Mouse (Mus musculus): ENCODE data around the gene Lrrc55. TPM values are rescaled to one million over a fixed set of nuclear protein-coding genes. Genes with fewer than 3 reads are reported as not detected.

The Lrrc55 gene
- polyA plus RNA-seq, 1 experiment from 2014 or later, result 5.2 TPM

- Histone ChIP-seq H3K4me2 (ENCODE audit: low read length) (no peak overlapping the region), H3K36me3 (ENCODE audit: control insufficient read depth, insufficient read depth, low read length) (no peaks in the 10 kb centered on the region), H3K27me3 (replicated peaks; ENCODE audit: control insufficient read depth, insufficient read depth, low read length) (no peaks in the 10 kb centered on the region), H3K4me1 (replicated peaks; ENCODE audit: control insufficient read depth, insufficient read depth, low read length) (0 out of 2 replicates have a peak, but pooled peaks cover 5% of the 10 kb centered on the region), H3K9ac (ENCODE audit: low read length) (no peak overlapping the region), H3K4me3 (ENCODE audit: low read depth, low read length) (no peak overlapping the region), H3K9me3 (ENCODE audit: control insufficient read depth, low read length) (no peaks in the 10 kb centered on the region), H3K27ac (ENCODE audit: low read depth) (no peak overlapping the region)
- DNase-seq (ENCODE audit: low spot score) (no peak), ATAC-seq (replicated peaks; ENCODE audit: low FRiP score, low TSS enrichment, low read depth) (no peak)
- WGBS, result 43% methylated on average over 4 of the region's 4 CpGs
These were observed 18.7 kb downstream of the Lrrc55 start for GRCm38 (mm10) chr2:85178139-85178800.

GRCm38 (mm10) chr2:85173545-85173944, 23.5 kb downstream of the Lrrc55 start:
- Histone ChIP-seq H3K27ac (ENCODE audit: low read depth) (no peak overlapping the region), H3K4me3 (ENCODE audit: low read depth, low read length) (no peak overlapping the region), H3K9me3 (ENCODE audit: control insufficient read depth, low read length) (no peaks in the 10 kb centered on the region), H3K36me3 (ENCODE audit: control insufficient read depth, insufficient read depth, low read length) (no peaks in the 10 kb centered on the region), H3K4me2 (ENCODE audit: low read length) (no peak overlapping the region), H3K4me1 (replicated peaks; ENCODE audit: control insufficient read depth, insufficient read depth, low read length) (peaks cover 14% of the 10 kb centered on the region; the same call in 1 of the 2 replicates), H3K27me3 (replicated peaks; ENCODE audit: control insufficient read depth, insufficient read depth, low read length) (no peaks in the 10 kb centered on the region), H3K9ac (ENCODE audit: low read length) (no peak overlapping the region)
- WGBS, result 77% methylated on average over 6 of the region's 6 CpGs
- DNase-seq (ENCODE audit: low spot score) (no peak), ATAC-seq (replicated peaks; ENCODE audit: low FRiP score, low TSS enrichment, low read depth) (no peak)

GRCm38 (mm10) chr2:85172763-85173103, 24.3 kb downstream of the Lrrc55 start:
- no peak overlapping the region for H3K4me3 ChIP-seq (ENCODE audit: low read depth, low read length)
- H3K27me3 ChIP-seq (replicated peaks; ENCODE audit: control insufficient read depth, insufficient read depth, low read length), result no peaks in the 10 kb centered on the region
- WGBS, result 49% methylated on average over 2 of the region's 2 CpGs
- DNase-seq (ENCODE audit: low spot score) (no peak), ATAC-seq (replicated peaks; ENCODE audit: low FRiP score, low TSS enrichment, low read depth) (no peak)
- H3K4me2 ChIP-seq (ENCODE audit: low read length), result no peak overlapping the region
- no peaks in the 10 kb centered on the region for H3K36me3 ChIP-seq (ENCODE audit: control insufficient read depth, insufficient read depth, low read length)
- peak overlapping the region; percentile 24 for H3K27ac ChIP-seq (ENCODE audit: low read depth)
- H3K9ac ChIP-seq (ENCODE audit: low read length), result no peak overlapping the region
- peaks cover 9% of the 10 kb centered on the region; the same call in 1 of the 2 replicates for H3K4me1 ChIP-seq (replicated peaks; ENCODE audit: control insufficient read depth, insufficient read depth, low read length)
- H3K9me3 ChIP-seq (ENCODE audit: control insufficient read depth, low read length), result no peaks in the 10 kb centered on the region

- Histone ChIP-seq H3K9me3 (ENCODE audit: control insufficient read depth, low read length) (no peaks in the 10 kb centered on the region), H3K27me3 (replicated peaks; ENCODE audit: control insufficient read depth, insufficient read depth, low read length) (no peaks in the 10 kb centered on the region), H3K4me2 (ENCODE audit: low read length) (no peak overlapping the region), H3K4me1 (replicated peaks; ENCODE audit: control insufficient read depth, insufficient read depth, low read length) (peaks cover 9% of the 10 kb centered on the region; the same call in 1 of the 2 replicates), H3K4me3 (ENCODE audit: low read depth, low read length) (no peak overlapping the region), H3K36me3 (ENCODE audit: control insufficient read depth, insufficient read depth, low read length) (no peaks in the 10 kb centered on the region), H3K27ac (ENCODE audit: low read depth) (peak overlapping the region; percentile 24), H3K9ac (ENCODE audit: low read length) (no peak overlapping the region)
- ATAC-seq (replicated peaks; ENCODE audit: low FRiP score, low TSS enrichment, low read depth) (peak; percentile 58; the same call in 1 of the 2 replicates), DNase-seq (ENCODE audit: low spot score) (no peak)
- WGBS, result 26% methylated on average over 3 of the region's 3 CpGs
These were observed 24.8 kb downstream of the Lrrc55 start for GRCm38 (mm10) chr2:85172071-85172762.

DNA sequence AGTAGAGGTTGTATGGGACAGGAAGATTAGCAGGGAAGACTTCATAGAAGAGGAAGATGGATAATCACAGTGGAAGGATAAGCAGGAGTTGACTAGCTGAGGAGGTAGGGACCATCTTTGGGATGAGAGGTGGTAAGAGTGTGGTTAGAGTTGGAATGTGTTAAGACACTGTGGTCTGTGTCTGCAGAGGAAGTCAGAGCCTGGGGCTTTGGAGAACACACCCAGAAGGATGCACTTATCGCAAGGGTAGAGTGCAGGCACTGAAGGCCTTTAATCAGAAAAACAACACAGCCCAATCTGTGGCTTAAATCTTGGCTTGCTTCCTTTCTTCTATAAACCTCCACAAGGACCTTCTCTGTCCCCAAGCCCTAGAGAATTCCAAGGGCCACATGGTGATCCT, 28.7 kb downstream of the Lrrc55 start:
- peak; percentile 4 for DNase-seq (ENCODE audit: low spot score)
- H3K4me1 ChIP-seq (replicated peaks; ENCODE audit: control insufficient read depth, insufficient read depth, low read length), result peaks cover 14% of the 10 kb centered on the region
- no peak overlapping the region for H3K4me2 ChIP-seq (ENCODE audit: low read length)
- H3K9ac ChIP-seq (ENCODE audit: low read length), result no peak overlapping the region
- H3K9me3 ChIP-seq (ENCODE audit: control insufficient read depth, low read length), result no peaks in the 10 kb centered on the region
- 86% methylated on average over 1 of the region's 1 CpGs for WGBS
- no peaks in the 10 kb centered on the region for H3K36me3 ChIP-seq (ENCODE audit: control insufficient read depth, insufficient read depth, low read length)
- no peak for ATAC-seq (replicated peaks; ENCODE audit: low FRiP score, low TSS enrichment, low read depth)
- no peak overlapping the region for H3K27ac ChIP-seq (ENCODE audit: low read depth)
- H3K27me3 ChIP-seq (replicated peaks; ENCODE audit: control insufficient read depth, insufficient read depth, low read length), result no peaks in the 10 kb centered on the region
- H3K4me3 ChIP-seq (ENCODE audit: low read depth, low read length), result no peak overlapping the region

DNA sequence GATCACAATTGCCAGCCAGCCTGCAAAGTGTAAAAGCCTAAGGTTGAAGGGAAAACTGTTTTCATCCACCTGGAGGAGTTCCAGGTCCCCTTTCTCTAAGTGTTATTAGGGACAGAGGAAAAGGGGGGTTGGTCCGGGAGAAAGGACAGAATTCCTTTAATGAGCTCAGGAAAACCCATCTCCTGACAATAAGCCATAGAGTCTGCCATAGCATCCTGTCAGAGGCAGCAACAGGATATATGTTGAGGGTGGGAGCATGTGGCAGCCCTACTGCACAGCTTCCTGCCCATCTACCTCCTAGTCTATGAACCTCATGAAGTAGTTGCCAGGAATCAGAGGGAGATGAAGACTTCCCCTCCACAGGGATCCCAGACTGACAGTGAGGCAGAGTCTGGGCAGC, 29.4 kb downstream of the Lrrc55 start:
- no peak for ATAC-seq (replicated peaks; ENCODE audit: low FRiP score, low TSS enrichment, low read depth)
- H3K9ac ChIP-seq (ENCODE audit: low read length), result no peak overlapping the region
- no peak overlapping the region for H3K4me2 ChIP-seq (ENCODE audit: low read length)
- peak; percentile 18 for DNase-seq (ENCODE audit: low spot score)
- H3K4me3 ChIP-seq (ENCODE audit: low read depth, low read length), result no peak overlapping the region
- 38% methylated on average over 1 of the region's 1 CpGs for WGBS
- peaks cover 11% of the 10 kb centered on the region for H3K4me1 ChIP-seq (replicated peaks; ENCODE audit: control insufficient read depth, insufficient read depth, low read length)
- H3K27ac ChIP-seq (ENCODE audit: low read depth), result no peak overlapping the region
- H3K36me3 ChIP-seq (ENCODE audit: control insufficient read depth, insufficient read depth, low read length), result no peaks in the 10 kb centered on the region
- no peaks in the 10 kb centered on the region for H3K9me3 ChIP-seq (ENCODE audit: control insufficient read depth, low read length)
- no peaks in the 10 kb centered on the region for H3K27me3 ChIP-seq (replicated peaks; ENCODE audit: control insufficient read depth, insufficient read depth, low read length)

- no peak overlapping the region for H3K4me3 ChIP-seq (ENCODE audit: low read depth, low read length)
- ATAC-seq (replicated peaks; ENCODE audit: low FRiP score, low TSS enrichment, low read depth) (no peak), DNase-seq (ENCODE audit: low spot score) (peak; percentile 49)
These were observed 33.5 kb downstream of the Lrrc55 start for GRCm38 (mm10) chr2:85163311-85164047.

GRCm38 (mm10) chr2:85161638-85162093, 35.3 kb downstream of the Lrrc55 start:
- no peaks in the 10 kb centered on the region for H3K36me3 ChIP-seq (ENCODE audit: control insufficient read depth, insufficient read depth, low read length)
- WGBS, result 5% methylated on average over 1 of the region's 1 CpGs
- DNase-seq (ENCODE audit: low spot score) (peak; percentile 41), ATAC-seq (replicated peaks; ENCODE audit: low FRiP score, low TSS enrichment, low read depth) (no peak)
- H3K4me3 ChIP-seq (ENCODE audit: low read depth, low read length), result no peak overlapping the region
- H3K4me2 ChIP-seq (ENCODE audit: low read length), result no peak overlapping the region
- peaks cover 18% of the 10 kb centered on the region for H3K4me1 ChIP-seq (replicated peaks; ENCODE audit: control insufficient read depth, insufficient read depth, low read length)
- no peak overlapping the region for H3K9ac ChIP-seq (ENCODE audit: low read length)
- peak overlapping the region; percentile 38; the same call in 1 of the 2 replicates for H3K27ac ChIP-seq (ENCODE audit: low read depth)
- H3K27me3 ChIP-seq (replicated peaks; ENCODE audit: control insufficient read depth, insufficient read depth, low read length), result no peaks in the 10 kb centered on the region
- no peaks in the 10 kb centered on the region for H3K9me3 ChIP-seq (ENCODE audit: control insufficient read depth, low read length)

More at GRCm38 (mm10) chr2:85163311-85164047, 33.5 kb downstream of the Lrrc55 start:
- H3K4me1 ChIP-seq (replicated peaks; ENCODE audit: control insufficient read depth, insufficient read depth, low read length), result peaks cover 18% of the 10 kb centered on the region
- H3K27ac ChIP-seq (ENCODE audit: low read depth), result peak overlapping the region; percentile 47
- H3K9ac ChIP-seq (ENCODE audit: low read length), result no peak overlapping the region
- no peaks in the 10 kb centered on the region for H3K27me3 ChIP-seq (replicated peaks; ENCODE audit: control insufficient read depth, insufficient read depth, low read length)
- WGBS, result 15% methylated on average over 7 of the region's 7 CpGs
- no peaks in the 10 kb centered on the region for H3K36me3 ChIP-seq (ENCODE audit: control insufficient read depth, insufficient read depth, low read length)
- no peak overlapping the region for H3K4me2 ChIP-seq (ENCODE audit: low read length)
- no peaks in the 10 kb centered on the region for H3K9me3 ChIP-seq (ENCODE audit: control insufficient read depth, low read length)

All from intestine, embryonic 14.5 days (tissue).